Mouse (Mus musculus) embryonic facial prominence, embryonic 10.5 days (tissue): Measurements from ENCODE around the gene Nlrc4. TPM values are rescaled to one million over a fixed set of nuclear protein-coding genes. Genes with fewer than 3 reads are reported as not detected.
A peak's percentile ranks its signal among the peaks of the same experiment; 100 is the strongest.

ENCODE experiments used
- DNase-seq: peaks from one replicate; pipeline ENCODE4 v3.0.0-alpha.2; 2017; ENCODE audit warnings: low spot score
- H3K27ac ChIP-seq: fragments of 300-500 bp; sonication (generic); replicated peaks from 2 replicates; pipeline ENCODE4 v1.5.1; 2016; ENCODE audit warnings: mild to moderate bottlenecking
- H3K27me3 ChIP-seq: fragments of 300-500 bp; sonication (generic); replicated peaks from 2 replicates; pipeline ENCODE4 v1.6.1; 2016; ENCODE audit warnings: low read depth, mild to moderate bottlenecking; ENCODE audit not compliant: poor library complexity, severe bottlenecking
- H3K36me3 ChIP-seq: fragments of 300-500 bp; sonication (generic); replicated peaks from 2 replicates; pipeline ENCODE4 v1.6.1; 2016; ENCODE audit warnings: mild to moderate bottlenecking, moderate library complexity
- H3K4me1 ChIP-seq: fragments of 300-500 bp; sonication (generic); 2 replicates; pipeline ENCODE4 v1.6.1; 2016
- H3K4me3 ChIP-seq: fragments of 300-500 bp; sonication (generic); 2 replicates; pipeline ENCODE4 v1.5.1; 2016; ENCODE audit warnings: mild to moderate bottlenecking, moderate library complexity
- H3K9me3 ChIP-seq: fragments of 300-500 bp; sonication (generic); 2 replicates; pipeline ENCODE4 v1.6.1; 2016; ENCODE audit warnings: mild to moderate bottlenecking
- WGBS: fragments of 180-500 bp; shearing (Covaris S2); methylation state at CpG from one replicate; pipeline ENCODE4 v1.1.7; 2016; 5-methylcytosine and 5-hydroxymethylcytosine counted together
- polyA plus RNA-seq: library from polyadenylated mRNA; unstranded; fragments of >200 nt; fragmentation: Nextera tagmentation; extraction: Ambion mirVana; gene quantifications from 2 replicates; pipeline ENCODE4 v1.2.1, GENCODE M21; 2016

The Nlrc4 gene
- polyA plus RNA-seq, 1 experiment from 2014 or later: 0.19 TPM

DNA sequence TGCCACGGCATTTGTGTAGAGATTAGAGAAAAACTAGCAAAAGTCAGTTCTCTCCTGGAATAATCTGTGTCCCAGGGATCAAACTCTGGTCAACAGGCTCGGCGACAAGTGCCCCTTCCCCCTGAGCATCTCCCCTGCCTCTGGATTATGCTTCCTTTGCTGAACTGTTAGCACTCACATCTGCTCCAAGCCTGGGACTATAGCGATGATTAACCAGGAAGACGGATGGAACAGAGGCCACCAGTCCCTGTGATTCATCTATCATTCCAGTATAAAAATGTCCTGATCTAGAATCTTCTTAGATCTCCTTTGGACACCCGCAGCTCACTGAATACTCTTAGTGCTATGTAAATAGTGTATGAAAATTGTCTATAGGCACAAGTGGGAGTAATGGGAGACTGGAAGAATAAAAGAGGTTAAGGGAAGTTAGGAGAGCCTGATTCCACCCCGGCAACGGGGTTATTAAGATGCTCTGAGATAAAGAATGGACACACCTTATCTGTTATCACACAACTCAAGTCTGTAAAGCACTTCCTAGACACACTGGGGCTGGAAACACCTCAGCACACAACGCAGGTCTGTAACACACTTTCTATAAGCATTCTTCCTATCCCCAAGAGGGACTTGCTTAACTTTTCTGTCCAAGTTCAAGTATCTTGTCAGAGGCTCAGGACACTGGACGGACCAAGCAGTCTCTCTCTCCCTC, 817 bp downstream of the Nlrc4 start:
- no peak for DNase-seq
- WGBS: 78% methylated on average over 10 of the region's 10 CpGs
- Histone ChIP-seq H3K36me3 (no peaks in the 10 kb centered on the region), H3K9me3 (no peaks in the 10 kb centered on the region), H3K4me3 (no peak overlapping the region), H3K27me3 (no peaks in the 10 kb centered on the region), H3K4me1 (no peaks in the 10 kb centered on the region), H3K27ac (no peak overlapping the region)

- Histone ChIP-seq H3K27me3 (no peaks in the 10 kb centered on the region), H3K4me1 (no peaks in the 10 kb centered on the region), H3K36me3 (no peaks in the 10 kb centered on the region), H3K27ac (no peak overlapping the region), H3K4me3 (no peak overlapping the region), H3K9me3 (no peaks in the 10 kb centered on the region)
- no peak for DNase-seq
- 95% methylated on average over 5 of the region's 5 CpGs for WGBS
These were observed 2.1 kb downstream of the Nlrc4 start for GRCm38 (mm10) chr17:74456825-74457224.

DNA sequence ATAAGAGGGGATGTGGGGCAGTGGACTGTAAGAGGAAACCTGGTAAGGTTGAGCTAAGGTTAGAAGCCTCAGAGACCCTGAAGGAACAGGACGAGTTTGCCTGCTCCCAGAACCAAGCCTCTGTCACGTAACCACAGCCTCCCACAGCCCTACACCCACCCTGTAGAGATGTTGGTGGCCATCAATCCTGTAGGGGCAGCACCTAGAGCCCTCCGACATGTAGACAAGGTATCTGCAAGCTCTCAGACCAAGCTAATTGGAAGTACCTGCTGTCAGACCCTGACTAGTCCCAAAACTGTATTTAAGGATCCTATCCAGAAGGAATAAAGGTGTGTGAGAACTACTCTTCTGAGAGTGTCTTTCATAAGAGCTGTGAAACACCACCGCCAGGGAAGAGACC, 3.5 kb downstream of the Nlrc4 start:
- DNase-seq: no peak
- Histone ChIP-seq H3K4me1 (no peaks in the 10 kb centered on the region), H3K27me3 (no peaks in the 10 kb centered on the region), H3K27ac (no peak overlapping the region), H3K4me3 (no peak overlapping the region), H3K36me3 (no peaks in the 10 kb centered on the region), H3K9me3 (no peaks in the 10 kb centered on the region)
- WGBS: 88% methylated on average over 4 of the region's 4 CpGs

- 92% methylated on average over 1 of the region's 1 CpGs for WGBS
These were observed 4.3 kb downstream of the Nlrc4 start for GRCm38 (mm10) chr17:74454660-74455059.

GRCm38 (mm10) chr17:74453928-74454327, 5.0 kb downstream of the Nlrc4 start:
- Histone ChIP-seq H3K9me3 (no peaks in the 10 kb centered on the region), H3K27me3 (no peaks in the 10 kb centered on the region), H3K4me1 (no peaks in the 10 kb centered on the region), H3K27ac (no peak overlapping the region), H3K4me3 (no peak overlapping the region), H3K36me3 (no peaks in the 10 kb centered on the region)
- no peak for DNase-seq
- WGBS: 76% methylated on average over 3 of the region's 3 CpGs

More at GRCm38 (mm10) chr17:74454660-74455059, 4.3 kb downstream of the Nlrc4 start:
- DNase-seq: no peak
- no peaks in the 10 kb centered on the region for H3K4me1 ChIP-seq
- H3K27ac ChIP-seq: no peak overlapping the region
- H3K27me3 ChIP-seq: no peaks in the 10 kb centered on the region
- H3K36me3 ChIP-seq: no peaks in the 10 kb centered on the region
- no peaks in the 10 kb centered on the region for H3K9me3 ChIP-seq
- no peak overlapping the region for H3K4me3 ChIP-seq

GRCm38 (mm10) chr17:74449776-74450175, 9.2 kb downstream of the Nlrc4 start:
- DNase-seq: no peak
- H3K4me1 ChIP-seq: no peaks in the 10 kb centered on the region
- no peaks in the 10 kb centered on the region for H3K27me3 ChIP-seq
- H3K9me3 ChIP-seq: no peaks in the 10 kb centered on the region
- WGBS: 90% methylated on average over 10 of the region's 10 CpGs
- H3K4me3 ChIP-seq: no peak overlapping the region
- no peak overlapping the region for H3K27ac ChIP-seq
- H3K36me3 ChIP-seq: no peaks in the 10 kb centered on the region

- H3K27ac ChIP-seq: no peak overlapping the region
These were observed 18.5 kb downstream of the Nlrc4 start for GRCm38 (mm10) chr17:74440486-74440885.

GRCm38 (mm10) chr17:74437762-74438161, 21.2 kb downstream of the Nlrc4 start:
- no peaks in the 10 kb centered on the region for H3K9me3 ChIP-seq
- H3K27ac ChIP-seq: no peak overlapping the region
- no peaks in the 10 kb centered on the region for H3K36me3 ChIP-seq
- DNase-seq: no peak
- no peaks in the 10 kb centered on the region for H3K4me1 ChIP-seq
- H3K27me3 ChIP-seq: no peaks in the 10 kb centered on the region
- H3K4me3 ChIP-seq: no peak overlapping the region
- 85% methylated on average over 9 of the region's 9 CpGs for WGBS

More at GRCm38 (mm10) chr17:74440486-74440885, 18.5 kb downstream of the Nlrc4 start:
- DNase-seq: no peak
- WGBS: 80% methylated on average over 5 of the region's 5 CpGs
- Histone ChIP-seq H3K36me3 (no peaks in the 10 kb centered on the region), H3K9me3 (no peaks in the 10 kb centered on the region), H3K4me3 (no peak overlapping the region), H3K4me1 (no peaks in the 10 kb centered on the region), H3K27me3 (no peaks in the 10 kb centered on the region)

DNA sequence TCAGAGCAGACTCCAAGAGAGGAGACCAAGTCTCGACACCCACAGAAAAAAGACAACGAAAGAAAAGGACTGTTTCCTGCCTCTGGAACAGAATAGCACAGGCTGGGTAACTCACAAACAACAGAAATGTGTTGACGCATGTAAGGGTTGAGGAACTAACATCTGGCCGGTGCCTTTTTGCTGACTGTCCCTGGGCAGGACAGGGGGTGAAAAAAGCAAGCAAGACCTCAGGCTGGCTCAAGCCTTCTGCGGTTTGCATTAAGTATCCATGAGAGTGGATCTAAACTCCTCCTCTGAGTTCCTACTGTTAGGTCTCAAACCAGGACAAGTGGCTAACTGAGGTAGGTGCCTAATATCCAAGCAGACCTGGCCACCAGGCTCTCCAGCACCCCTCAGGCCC, 26.3 kb downstream of the Nlrc4 start:
- 89% methylated on average over 5 of the region's 5 CpGs for WGBS
- no peaks in the 10 kb centered on the region for H3K9me3 ChIP-seq
- H3K4me3 ChIP-seq: no peak overlapping the region
- H3K27ac ChIP-seq: no peak overlapping the region
- peaks cover 18% of the 10 kb centered on the region for H3K36me3 ChIP-seq
- H3K4me1 ChIP-seq: no peaks in the 10 kb centered on the region
- H3K27me3 ChIP-seq: no peaks in the 10 kb centered on the region
- no peak for DNase-seq

DNA sequence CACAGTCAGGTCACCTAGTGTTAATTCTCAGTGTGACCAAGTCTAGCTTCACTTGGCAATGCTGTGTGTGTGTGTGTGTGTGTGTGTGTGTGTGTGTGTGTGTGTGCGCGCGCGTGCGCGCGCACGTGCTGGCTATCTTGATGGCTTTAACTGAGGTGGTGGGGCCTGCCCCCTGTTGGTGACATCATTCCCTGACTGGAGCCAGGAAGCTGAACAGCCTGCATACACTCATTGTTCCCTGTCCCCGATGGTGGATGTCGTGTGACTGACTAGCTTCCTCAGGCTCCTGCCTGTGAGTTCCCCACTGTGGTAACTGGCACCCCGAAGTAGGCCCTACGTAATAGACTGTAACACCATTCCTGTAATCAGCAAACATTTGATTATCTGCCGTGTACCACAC, 27.5 kb downstream of the Nlrc4 start:
- Histone ChIP-seq H3K4me1 (no peaks in the 10 kb centered on the region), H3K4me3 (no peak overlapping the region), H3K27ac (no peak overlapping the region), H3K27me3 (no peaks in the 10 kb centered on the region), H3K36me3 (peaks cover 29% of the 10 kb centered on the region), H3K9me3 (no peaks in the 10 kb centered on the region)
- WGBS: 72% methylated on average over 13 of the region's 13 CpGs
- DNase-seq: peak; percentile 41

- Histone ChIP-seq H3K4me1 (no peaks in the 10 kb centered on the region), H3K27ac (no peak overlapping the region), H3K9me3 (no peaks in the 10 kb centered on the region), H3K36me3 (peaks cover 36% of the 10 kb centered on the region), H3K27me3 (no peaks in the 10 kb centered on the region), H3K4me3 (no peak overlapping the region)
- no peak for DNase-seq
- 89% methylated on average over 8 of the region's 8 CpGs for WGBS
These were observed 28.9 kb downstream of the Nlrc4 start for GRCm38 (mm10) chr17:74430074-74430473.

DNA sequence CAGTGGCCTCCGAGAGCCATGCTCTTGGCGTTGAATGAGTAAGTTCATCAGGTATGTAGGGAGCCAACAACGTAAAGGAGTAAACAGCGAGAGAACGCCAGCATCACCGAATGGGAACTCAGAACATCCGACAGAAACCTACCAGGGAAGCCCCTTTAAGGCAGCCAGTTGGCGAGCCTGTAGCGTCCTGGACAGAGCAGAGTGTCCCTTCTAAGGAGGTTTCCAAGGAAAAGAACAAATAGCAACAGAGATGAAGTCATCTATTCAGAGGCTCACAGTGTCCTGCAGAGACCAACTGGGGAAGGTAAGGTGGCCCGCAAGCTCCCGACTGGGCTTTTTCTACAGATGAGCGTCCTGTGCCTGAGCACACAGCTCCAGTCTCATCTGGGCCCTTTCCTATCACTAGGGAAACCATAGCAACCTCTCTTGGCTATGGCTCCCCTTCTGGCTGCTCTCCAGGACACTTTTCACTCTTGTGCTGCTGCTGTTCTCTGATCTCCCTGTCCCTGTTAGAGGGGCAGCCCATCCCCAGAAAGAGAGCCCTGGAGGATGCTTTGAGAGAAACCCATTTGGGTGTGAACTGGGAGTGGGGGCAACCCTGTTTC, 34.4 kb downstream of the Nlrc4 start:
- 82% methylated on average over 12 of the region's 12 CpGs for WGBS

DNA sequence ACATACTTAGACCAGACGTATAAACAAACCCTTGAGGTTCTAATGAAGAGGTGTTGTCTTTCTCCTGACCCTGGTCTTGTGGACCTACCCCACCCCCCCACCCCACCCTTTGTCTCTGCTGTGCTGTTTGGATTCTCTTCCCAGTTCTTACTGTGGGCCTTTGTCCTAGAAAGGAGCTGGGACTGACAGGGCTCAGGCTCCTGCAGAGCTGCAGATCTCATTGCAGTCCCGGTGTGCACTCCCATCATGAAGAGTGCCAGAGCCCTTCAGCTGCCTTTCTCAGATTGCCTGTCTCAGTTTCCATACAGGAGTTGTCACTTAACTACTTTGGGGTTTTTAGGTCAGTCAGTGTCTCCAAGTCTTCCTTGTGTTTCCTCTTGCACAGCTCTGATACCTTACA, 38.3 kb downstream of the Nlrc4 start:
- no peak overlapping the region for H3K27ac ChIP-seq
- peaks cover 10% of the 10 kb centered on the region; the same call in 1 of the 2 replicates for H3K4me1 ChIP-seq
- no peak for DNase-seq
- 57% methylated on average over 2 of the region's 2 CpGs for WGBS
- peaks cover 88% of the 10 kb centered on the region for H3K36me3 ChIP-seq
- H3K4me3 ChIP-seq: no peak overlapping the region
- H3K9me3 ChIP-seq: no peaks in the 10 kb centered on the region
- no peaks in the 10 kb centered on the region for H3K27me3 ChIP-seq

More for the DNA sequence above, 34.4 kb downstream of the Nlrc4 start:
- Histone ChIP-seq H3K9me3 (no peaks in the 10 kb centered on the region), H3K36me3 (peaks cover 91% of the 10 kb centered on the region), H3K4me3 (no peak overlapping the region), H3K27me3 (no peaks in the 10 kb centered on the region), H3K4me1 (no peaks in the 10 kb centered on the region), H3K27ac (no peak overlapping the region)
- no peak for DNase-seq
